Mouse (Mus musculus) liver, embryonic 14.5 days (tissue): ENCODE results near the gene Rbbp4. TPM values are rescaled to one million over a fixed set of nuclear protein-coding genes. Genes with fewer than 3 reads are reported as not detected.
A peak's percentile ranks its signal among the peaks of the same experiment; 100 is the strongest.

Experiments
- ATAC-seq: fragments of 200-750 bp; cut with Nextera tagmentation; 2 replicates; pipeline ENCODE4 v1.8.0; 2017; ENCODE audit warnings: moderate number of reproducible peaks, mild to moderate bottlenecking, moderate library complexity; ENCODE audit not compliant: insufficient read depth
- DNase-seq, 3 experiments: peaks; one replicate each; pipeline ENCODE4 v3.0.0-alpha.2; 2012 to 2013; ENCODE audit warnings: low read depth in 3 of 3, low spot score in 3 of 3
- H3K27ac ChIP-seq: fragments of 300-500 bp; sonication (generic); 2 replicates; pipeline ENCODE4 v1.5.1; 2014; ENCODE audit warnings: moderate library complexity, mild to moderate bottlenecking, control low read depth, inconsistent platforms
- H3K27me3 ChIP-seq: fragments of 300-500 bp; sonication (generic); 2 replicates; pipeline ENCODE4 v1.6.1; 2014; ENCODE audit warnings: mild to moderate bottlenecking, low read length, moderate library complexity; ENCODE audit not compliant: control insufficient read depth, insufficient read depth
- H3K36me3 ChIP-seq: fragments of 300-500 bp; sonication (generic); replicated peaks from 2 replicates; pipeline ENCODE4 v1.6.1; 2014; ENCODE audit warnings: low read depth; ENCODE audit not compliant: control insufficient read depth, insufficient read depth
- H3K4me1 ChIP-seq, 2 experiments: fragments of 200-500 bp in 1 of 2; fragments of 300-500 bp in 1 of 2; sonication (generic) in 1 of 2; replicated peaks; 2 replicates each; pipeline ENCODE4 v1.6.1; 2012 to 2014; ENCODE audit warnings: antibody characterized with exemption in 1 of 2, inconsistent platforms in 1 of 2, low read length in 1 of 2; ENCODE audit not compliant: control insufficient read depth in 2 of 2, insufficient read depth in 2 of 2
- H3K4me2 ChIP-seq: fragments of 300-500 bp; sonication (generic); 2 replicates; pipeline ENCODE4 v1.6.1; 2014; ENCODE audit warnings: low read depth, mild to moderate bottlenecking, control low read depth, moderate library complexity
- H3K4me3 ChIP-seq, 2 experiments: fragments of 200-500 bp in 1 of 2; fragments of 300-500 bp in 1 of 2; sonication (generic) in 1 of 2; 2 replicates each; pipeline ENCODE4 v1.5.1; 2012 to 2014; ENCODE audit warnings: low read depth in 2 of 2, low read length in 2 of 2, mild to moderate bottlenecking in 2 of 2, control low read depth in 1 of 2, inconsistent platforms in 1 of 2, moderate library complexity in 1 of 2; ENCODE audit not compliant: insufficient read depth in 1 of 2
- H3K9ac ChIP-seq: fragments of 300-500 bp; sonication (generic); replicated peaks from 2 replicates; pipeline ENCODE4 v1.6.1; 2014; ENCODE audit warnings: mild to moderate bottlenecking, control low read depth, moderate library complexity
- H3K9me3 ChIP-seq: fragments of 300-500 bp; sonication (generic); 2 replicates; pipeline ENCODE4 v1.6.1; 2016; ENCODE audit warnings: low read length, mixed read lengths; ENCODE audit not compliant: control insufficient read depth
- CTCF ChIP-seq: IDR thresholded peaks from 2 replicates; pipeline ENCODE4 v1.5.1; 2016; ENCODE audit warnings: antibody characterized with exemption, low read depth, control low read depth
- EP300 ChIP-seq: IDR thresholded peaks from 2 replicates; pipeline ENCODE4 v1.6.1; 2016; ENCODE audit warnings: antibody characterized with exemption, low read depth
- WGBS: fragments of 180-500 bp; shearing (Covaris S2); extraction: QIAGEN DNeasy Blood & Tissue Kit; methylation state at CpG from one replicate; pipeline ENCODE4 v1.1.7; 2014; ENCODE audit not compliant: insufficient replicate concordance; 5-methylcytosine and 5-hydroxymethylcytosine counted together
- polyA plus RNA-seq, 2 experiments: library from polyadenylated mRNA; depleted of rRNA in 1 of 2; stranded (reverse) in 1 of 2; unstranded in 1 of 2; fragments of >200 nt; fragmentation: Nextera tagmentation in 1 of 2; extraction: Ambion mirVana in 1 of 2; gene quantifications; 2 replicates each; pipeline versions ENCODE4 v1.2.1 to v1.2.3; 2012 to 2014

Rbbp4 gene
- polyA plus RNA-seq, 2 experiments: 60.8 to 241 TPM

- 51% methylated on average over 1 of the region's 1 CpGs for WGBS
- Histone ChIP-seq H3K4me1 (peaks cover 19 to 21% of the 10 kb centered on the region in 2 experiments), H3K4me2 (peak overlapping the region; percentile 97), H3K9ac (peak overlapping the region; percentile 19), H3K27ac (no peak overlapping the region), H3K27me3 (no peaks in the 10 kb centered on the region), H3K4me3 (peak overlapping the region in 1 of 2 experiments; percentile 2; a peak in 2 of 4 replicates), H3K36me3 (peaks cover 52% of the 10 kb centered on the region), H3K9me3 (no peaks in the 10 kb centered on the region)
- TF ChIP-seq CTCF: no peak
- TF ChIP-seq EP300: no peak
- ATAC-seq (no peak), DNase-seq (no peak)
Measured at GRCm38 (mm10) chr4:129332846-129333245, 2.3 kb downstream of the Rbbp4 start.

GRCm38 (mm10) chr4:129326191-129326590, 9.0 kb downstream of the Rbbp4 start:
- TF ChIP-seq CTCF (no peak), EP300 (no peak)
- no peaks in the 10 kb centered on the region; a peak in 1 of 4 replicates for H3K4me1 ChIP-seq
- 85% methylated on average over 1 of the region's 1 CpGs for WGBS
- no peaks in the 10 kb centered on the region for H3K9me3 ChIP-seq
- no peak overlapping the region for H3K9ac ChIP-seq
- no peaks in the 10 kb centered on the region for H3K27me3 ChIP-seq
- H3K36me3 ChIP-seq: peaks cover 83% of the 10 kb centered on the region
- no peak for ATAC-seq
- no peak overlapping the region for H3K27ac ChIP-seq
- no peak overlapping the region for H3K4me2 ChIP-seq
- DNase-seq: no peak
- H3K4me3 ChIP-seq: no peak overlapping the region

DNA sequence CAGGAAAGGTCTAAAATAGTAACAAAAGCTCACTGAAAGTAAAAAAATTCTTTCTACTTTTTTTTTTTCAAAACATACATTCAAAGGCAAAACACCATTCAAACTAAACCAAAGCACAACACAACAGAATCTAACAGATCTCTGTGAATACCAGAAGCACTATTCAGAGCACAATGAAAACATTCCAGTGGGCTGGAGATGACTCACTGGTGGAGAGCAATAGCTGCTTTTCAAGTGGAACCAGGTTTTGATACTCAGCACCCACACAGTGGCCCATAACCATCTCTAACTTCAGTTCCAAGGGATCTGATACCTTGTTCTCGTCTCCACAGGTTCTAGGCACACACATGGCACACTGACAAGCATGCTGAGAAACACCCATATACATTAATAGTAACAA, 10.4 kb downstream of the Rbbp4 start:
- DNase-seq (no peak), ATAC-seq (no peak)
- H3K4me2 ChIP-seq: no peak overlapping the region
- no peaks in the 10 kb centered on the region for H3K4me1 ChIP-seq
- peaks cover 82% of the 10 kb centered on the region for H3K36me3 ChIP-seq
- H3K9me3 ChIP-seq: no peaks in the 10 kb centered on the region
- H3K27me3 ChIP-seq: no peaks in the 10 kb centered on the region
- 79% methylated on average over 1 of the region's 1 CpGs for WGBS
- H3K4me3 ChIP-seq: no peak overlapping the region
- H3K9ac ChIP-seq: no peak overlapping the region
- TF ChIP-seq CTCF (no peak), EP300 (no peak)
- no peak overlapping the region for H3K27ac ChIP-seq

DNA sequence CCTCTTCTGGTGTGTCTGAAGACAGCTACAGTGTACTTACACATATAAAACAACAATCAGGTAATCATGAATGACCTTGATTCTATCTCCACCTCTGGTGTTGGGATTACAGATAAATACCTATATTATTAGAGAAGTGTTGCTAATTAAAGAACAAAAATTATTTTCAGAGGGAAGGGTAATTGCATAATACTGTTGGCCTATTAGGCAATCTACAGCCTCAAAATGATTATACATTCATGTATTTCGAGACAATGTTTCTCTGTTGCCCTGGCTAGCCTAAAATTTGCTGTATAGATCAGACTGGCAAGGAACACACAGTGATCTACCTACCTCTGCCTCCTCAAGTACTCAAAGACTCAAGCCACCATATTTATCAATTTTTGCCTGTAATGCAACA, 11.7 kb downstream of the Rbbp4 start:
- no peak overlapping the region for H3K27ac ChIP-seq
- H3K4me2 ChIP-seq: no peak overlapping the region
- no peak overlapping the region for H3K4me3 ChIP-seq
- H3K9ac ChIP-seq: no peak overlapping the region
- ATAC-seq: no peak
- no peak for TF ChIP-seq CTCF
- TF ChIP-seq EP300: no peak
- H3K4me1 ChIP-seq: no peaks in the 10 kb centered on the region
- H3K27me3 ChIP-seq: no peaks in the 10 kb centered on the region
- peaks cover 81% of the 10 kb centered on the region for H3K36me3 ChIP-seq
- 71% methylated on average over 1 of the region's 1 CpGs for WGBS
- no peak for DNase-seq
- no peaks in the 10 kb centered on the region for H3K9me3 ChIP-seq

DNA sequence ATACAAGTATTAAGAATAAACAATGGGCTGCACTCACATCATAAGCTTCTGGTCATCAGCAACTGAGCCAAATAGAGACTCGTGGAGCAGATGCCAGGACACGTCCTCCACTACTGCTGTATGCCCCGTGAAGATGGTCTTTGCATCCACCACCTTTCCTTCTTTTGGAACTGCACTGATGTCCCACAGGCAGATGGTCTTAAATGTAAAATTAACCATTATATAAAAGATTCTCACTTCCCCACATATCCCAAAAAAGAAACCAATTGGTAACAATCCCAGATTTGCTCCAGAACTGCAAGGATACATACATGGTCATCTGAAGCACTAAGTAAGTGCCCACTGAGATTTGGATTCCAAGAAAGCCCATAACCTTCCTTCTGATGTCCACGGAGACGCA, 13.1 kb downstream of the Rbbp4 start:
- H3K9ac ChIP-seq: no peak overlapping the region
- no peaks in the 10 kb centered on the region for H3K4me1 ChIP-seq
- H3K4me3 ChIP-seq: no peak overlapping the region
- ATAC-seq (no peak), DNase-seq (no peak)
- 92% methylated on average over 5 of the region's 5 CpGs for WGBS
- no peaks in the 10 kb centered on the region for H3K9me3 ChIP-seq
- no peaks in the 10 kb centered on the region for H3K27me3 ChIP-seq
- no peak overlapping the region for H3K27ac ChIP-seq
- H3K36me3 ChIP-seq: peaks cover 81% of the 10 kb centered on the region
- TF ChIP-seq EP300 (no peak), CTCF (no peak)
- H3K4me2 ChIP-seq: no peak overlapping the region
